Mouse (Mus musculus): Measurements from ENCODE around the gene Cox20. TPM values are rescaled to one million over a fixed set of nuclear protein-coding genes. Genes with fewer than 3 reads are reported as not detected.
"Not testable (repeated sequence)": the region's sequence is repeated elsewhere in the genome, so short reads cannot be mapped to it uniquely, and the experiment has no call there.

Cox20 gene
- polyA plus RNA-seq, 1 experiment = 73.7 TPM

DNA sequence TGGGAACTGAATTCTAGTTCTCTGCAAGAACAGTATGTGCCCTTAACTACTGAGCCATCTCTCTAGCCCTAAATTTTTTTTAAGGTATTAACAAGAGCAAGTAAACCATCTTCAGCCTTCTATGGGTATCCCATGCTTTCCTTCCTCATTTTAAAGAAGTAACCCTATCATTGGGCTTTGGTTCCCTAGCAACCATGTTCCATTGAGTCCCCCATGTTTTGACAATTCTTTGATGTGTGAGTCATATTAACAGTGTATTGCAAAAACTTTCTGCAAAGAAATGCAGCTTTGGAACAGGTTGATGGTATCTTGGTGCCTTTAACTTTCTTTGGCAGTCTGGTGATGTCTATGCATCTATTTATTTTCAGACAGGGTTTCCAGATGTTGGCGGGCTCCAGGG, 24.9 kb upstream of the Cox20 start:
- no peaks in the 10 kb centered on the region for H3K4me1 ChIP-seq (ENCODE audit: control insufficient read depth, insufficient read depth, low read length)
- no peak overlapping the region for H3K4me3 ChIP-seq (ENCODE audit: insufficient read depth, low read length)
- H3K27ac ChIP-seq (ENCODE audit: insufficient read depth, low read depth, low read length) = no peak overlapping the region
- TF ChIP-seq CTCF (IDR thresholded peaks at IDR 0.05; ENCODE audit: low read depth, low read length) (no peak), POLR2A (IDR thresholded peaks at IDR 0.05; ENCODE audit: borderline replicate concordance, low read depth, low read length) (no peak)

DNA sequence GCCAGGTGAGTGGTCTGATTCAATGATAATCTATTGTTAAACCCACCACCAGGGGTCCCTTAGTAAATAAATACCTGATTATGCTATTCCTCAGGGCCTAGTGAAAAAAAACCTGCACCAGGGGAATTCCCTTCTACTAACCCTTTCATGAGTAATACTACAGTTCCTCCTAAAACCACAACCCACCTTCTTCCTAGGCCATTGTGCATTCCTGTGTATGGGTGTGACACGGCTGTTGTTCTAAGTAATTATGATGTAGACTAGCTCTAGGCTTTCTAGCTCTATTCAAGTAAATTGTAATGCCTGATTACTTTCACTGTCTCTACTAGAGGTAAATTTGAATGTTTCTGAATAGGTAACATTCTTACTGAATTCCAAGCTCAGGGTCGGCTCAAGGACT, 17.7 kb upstream of the Cox20 start:
- H3K4me3 ChIP-seq (ENCODE audit: insufficient read depth, low read length); H3K4me1 ChIP-seq (ENCODE audit: control insufficient read depth, insufficient read depth, low read length); H3K27ac ChIP-seq (ENCODE audit: insufficient read depth, low read depth, low read length): not testable (repeated sequence)

DNA sequence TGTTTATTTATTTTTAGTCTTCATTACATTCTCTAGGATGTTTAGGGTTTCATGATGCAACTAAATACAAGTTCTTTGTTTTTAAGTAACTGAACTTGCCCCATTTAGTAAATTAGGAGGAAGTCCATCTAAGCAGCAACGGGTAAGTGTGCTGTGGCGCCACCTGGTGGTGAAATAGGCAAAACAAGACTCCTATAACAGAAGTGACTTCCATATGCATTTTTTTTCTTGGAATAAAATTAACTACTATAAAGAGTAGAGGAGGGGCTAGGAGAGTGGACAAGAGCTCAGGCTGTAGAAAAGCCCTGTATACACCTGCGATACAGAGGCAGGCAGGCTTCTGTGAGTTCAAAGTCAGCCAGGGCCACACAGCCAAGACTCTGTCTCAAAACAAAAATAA, 15.5 kb upstream of the Cox20 start:
- TF ChIP-seq POLR2A (IDR thresholded peaks at IDR 0.05; ENCODE audit: borderline replicate concordance, low read depth, low read length) (no peak), CTCF (IDR thresholded peaks at IDR 0.05; ENCODE audit: low read depth, low read length) (no peak)
- Histone ChIP-seq H3K27ac (ENCODE audit: insufficient read depth, low read depth, low read length) (no peak overlapping the region), H3K4me3 (ENCODE audit: insufficient read depth, low read length) (no peak overlapping the region), H3K4me1 (ENCODE audit: control insufficient read depth, insufficient read depth, low read length) (no peaks in the 10 kb centered on the region)

DNA sequence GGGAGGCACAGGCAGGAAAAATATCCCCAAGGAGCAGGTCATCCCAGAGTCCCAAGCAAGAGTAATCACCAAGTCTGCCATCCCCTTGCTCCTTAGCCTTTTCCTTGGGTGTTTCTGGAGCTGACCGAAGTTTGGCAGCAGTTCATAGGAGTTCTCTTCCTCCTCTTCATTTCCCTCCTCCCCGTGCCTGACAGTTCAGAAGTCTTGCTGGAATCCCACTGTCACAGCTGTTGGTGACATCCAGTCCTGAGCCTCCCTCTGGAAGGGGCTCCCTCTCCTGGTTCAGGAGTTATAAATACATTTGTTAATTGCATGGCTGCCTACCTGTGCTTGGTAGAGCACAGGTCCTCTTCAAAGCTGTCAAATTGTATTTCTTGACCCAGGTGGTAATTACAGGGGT, 9.4 kb upstream of the Cox20 start:
- H3K4me1 ChIP-seq (ENCODE audit: control insufficient read depth, insufficient read depth, low read length) = no peaks in the 10 kb centered on the region
- no peak overlapping the region for H3K27ac ChIP-seq (ENCODE audit: insufficient read depth, low read depth, low read length)
- TF ChIP-seq CTCF (IDR thresholded peaks at IDR 0.05; ENCODE audit: low read depth, low read length) = no peak
- TF ChIP-seq POLR2A (IDR thresholded peaks at IDR 0.05; ENCODE audit: borderline replicate concordance, low read depth, low read length) = no peak
- no peak overlapping the region for H3K4me3 ChIP-seq (ENCODE audit: insufficient read depth, low read length)

DNA sequence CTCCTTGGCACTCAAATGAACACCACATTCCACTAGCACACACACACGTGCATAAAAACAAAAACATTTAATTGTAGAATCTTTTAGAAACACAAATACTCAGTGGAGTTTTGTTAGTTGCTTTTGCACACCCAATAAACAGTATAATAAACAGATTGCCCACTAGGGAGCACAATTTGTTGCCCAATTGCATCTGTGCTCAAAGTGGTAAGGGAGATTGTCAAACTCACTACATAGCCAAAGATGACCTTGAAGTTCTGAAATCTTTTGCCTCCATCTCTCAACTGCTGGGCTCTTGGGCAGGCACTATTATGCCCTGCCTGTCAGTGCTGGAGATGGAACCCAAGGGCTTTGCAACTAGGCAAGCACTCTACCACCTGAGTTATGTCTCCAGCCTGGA, 8.8 kb upstream of the Cox20 start:
- Histone ChIP-seq H3K4me1 (ENCODE audit: control insufficient read depth, insufficient read depth, low read length) (no peaks in the 10 kb centered on the region), H3K27ac (ENCODE audit: insufficient read depth, low read depth, low read length) (no peak overlapping the region), H3K4me3 (ENCODE audit: insufficient read depth, low read length) (no peak overlapping the region)
- TF ChIP-seq CTCF (IDR thresholded peaks at IDR 0.05; ENCODE audit: low read depth, low read length) (no peak), POLR2A (IDR thresholded peaks at IDR 0.05; ENCODE audit: borderline replicate concordance, low read depth, low read length) (no peak)

DNA sequence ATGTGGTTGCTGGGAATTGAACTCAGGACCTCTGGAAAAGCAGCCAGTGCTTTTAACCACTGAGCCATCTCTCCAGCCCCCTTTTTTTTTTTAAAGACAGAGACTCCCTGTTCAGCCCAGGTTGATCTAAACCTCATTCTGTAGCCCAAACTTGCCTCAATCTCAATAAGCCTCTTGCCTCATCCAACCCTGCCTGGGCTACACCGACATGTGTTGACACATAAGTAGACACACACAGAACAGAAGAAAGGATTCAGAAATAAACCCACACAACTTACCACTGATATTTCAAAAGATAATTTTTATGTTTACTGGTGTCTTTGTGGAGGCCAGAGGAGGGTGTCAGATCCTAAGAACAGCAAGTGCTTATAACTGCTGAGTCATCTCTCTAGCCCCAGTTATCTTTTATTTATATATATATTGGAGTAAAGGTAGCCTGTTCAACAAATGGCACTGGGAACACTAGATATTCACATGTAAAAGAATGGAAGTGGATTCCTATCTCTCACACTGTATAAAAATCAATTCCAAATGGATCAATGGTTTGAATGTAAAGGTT, 5.8 kb upstream of the Cox20 start:
- TF ChIP-seq CTCF (IDR thresholded peaks at IDR 0.05; ENCODE audit: low read depth, low read length) (no peak), POLR2A (IDR thresholded peaks at IDR 0.05; ENCODE audit: borderline replicate concordance, low read depth, low read length) (no peak)
- Histone ChIP-seq H3K27ac (ENCODE audit: insufficient read depth, low read depth, low read length) (no peak overlapping the region), H3K4me1 (ENCODE audit: control insufficient read depth, insufficient read depth, low read length) (peaks cover 6% of the 10 kb centered on the region), H3K4me3 (ENCODE audit: insufficient read depth, low read length) (no peak overlapping the region)

DNA sequence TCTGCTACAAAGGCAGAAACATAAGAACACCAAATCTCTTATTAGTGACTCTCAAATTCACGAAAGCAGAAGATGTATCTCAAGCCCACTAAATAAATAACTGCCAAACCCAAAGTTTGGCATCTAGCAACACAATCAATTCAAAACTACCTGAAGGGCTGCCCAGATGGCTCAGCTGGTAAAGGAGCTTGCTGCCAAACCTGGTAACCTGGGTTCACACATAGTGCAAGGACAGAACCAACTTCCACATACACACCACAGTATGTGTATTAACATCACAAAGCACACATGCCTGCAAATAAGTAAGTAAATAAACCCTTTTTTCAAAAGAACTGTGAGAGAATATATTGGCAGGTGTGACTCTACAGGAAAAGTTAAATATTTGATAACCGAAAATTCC, 4.7 kb upstream of the Cox20 start:
- TF ChIP-seq CTCF (IDR thresholded peaks at IDR 0.05; ENCODE audit: low read depth, low read length) = no peak
- no peak for TF ChIP-seq POLR2A (IDR thresholded peaks at IDR 0.05; ENCODE audit: borderline replicate concordance, low read depth, low read length)
- Histone ChIP-seq H3K4me3 (ENCODE audit: insufficient read depth, low read length) (no peak overlapping the region), H3K27ac (ENCODE audit: insufficient read depth, low read depth, low read length) (no peak overlapping the region), H3K4me1 (ENCODE audit: control insufficient read depth, insufficient read depth, low read length) (peaks cover 6% of the 10 kb centered on the region)

DNA sequence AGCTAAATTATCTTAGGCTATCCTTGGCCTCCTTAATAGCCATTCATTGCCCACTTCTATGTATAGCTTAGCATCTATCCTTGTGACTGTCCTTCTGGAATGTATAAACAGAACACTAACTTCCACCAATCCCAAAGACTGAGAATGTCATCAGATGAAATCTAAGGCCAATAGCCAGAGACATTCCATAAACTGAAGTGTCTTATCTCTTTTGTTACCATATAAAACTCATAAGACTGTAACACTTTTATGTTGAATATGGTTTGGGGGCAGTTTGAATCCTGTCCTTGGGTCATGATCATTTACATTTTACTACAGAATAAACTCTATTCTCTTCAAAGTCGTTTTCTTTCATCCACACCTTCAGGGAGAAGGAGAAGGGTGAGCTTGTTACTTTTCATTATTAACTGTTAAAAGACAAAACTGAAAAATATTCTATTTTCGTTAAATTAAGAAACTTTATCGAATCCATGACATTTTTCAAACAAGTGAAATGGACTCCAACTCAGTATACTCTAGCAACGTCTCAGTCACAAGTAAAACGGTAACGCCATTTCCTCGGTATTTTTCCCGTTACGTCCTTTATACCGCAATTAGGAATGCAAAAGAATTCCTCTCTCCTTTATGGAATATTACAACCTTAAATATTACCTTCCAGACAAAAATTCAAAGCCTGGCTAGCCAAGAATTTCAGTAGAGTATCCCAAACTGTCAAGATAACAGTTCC, 1.5 kb upstream of the Cox20 start:
- peak overlapping the region; percentile 99 for H3K27ac ChIP-seq (ENCODE audit: insufficient read depth, low read depth, low read length)
- H3K4me1 ChIP-seq (ENCODE audit: control insufficient read depth, insufficient read depth, low read length) = peaks cover 6% of the 10 kb centered on the region
- H3K4me3 ChIP-seq (ENCODE audit: insufficient read depth, low read length) = peak overlapping the region; percentile 41; the same call in 1 of the 2 replicates
- TF ChIP-seq POLR2A (IDR thresholded peaks at IDR 0.05; ENCODE audit: borderline replicate concordance, low read depth, low read length) (no peak), CTCF (IDR thresholded peaks at IDR 0.05; ENCODE audit: low read depth, low read length) (no peak)

DNA sequence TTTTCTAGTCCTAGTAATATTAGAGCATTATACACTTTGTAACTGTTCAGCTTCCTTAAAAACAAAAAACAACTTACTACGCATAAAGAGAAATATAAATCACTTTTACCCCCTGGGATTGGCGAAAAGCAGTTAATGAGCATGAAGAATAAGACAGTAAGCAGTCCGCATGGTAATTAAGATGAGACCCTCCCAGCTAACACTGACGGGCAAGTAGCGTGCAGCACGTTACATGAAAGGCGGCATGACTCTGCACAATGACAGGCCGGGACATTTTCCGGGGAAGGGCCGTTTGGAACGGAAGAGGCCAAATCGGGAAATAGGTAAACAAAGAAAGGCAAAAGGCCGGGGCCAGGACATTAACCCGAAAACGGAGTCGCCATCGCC, 935 bp upstream of the Cox20 start:
- Histone ChIP-seq H3K4me3 (ENCODE audit: insufficient read depth, low read length) (peak overlapping the region; percentile 84), H3K27ac (ENCODE audit: insufficient read depth, low read depth, low read length) (peak overlapping the region; percentile 99), H3K4me1 (ENCODE audit: control insufficient read depth, insufficient read depth, low read length) (peaks cover 6% of the 10 kb centered on the region)
- TF ChIP-seq CTCF (IDR thresholded peaks at IDR 0.05; ENCODE audit: low read depth, low read length) = no peak
- TF ChIP-seq POLR2A (IDR thresholded peaks at IDR 0.05; ENCODE audit: borderline replicate concordance, low read depth, low read length) = no peak

DNA sequence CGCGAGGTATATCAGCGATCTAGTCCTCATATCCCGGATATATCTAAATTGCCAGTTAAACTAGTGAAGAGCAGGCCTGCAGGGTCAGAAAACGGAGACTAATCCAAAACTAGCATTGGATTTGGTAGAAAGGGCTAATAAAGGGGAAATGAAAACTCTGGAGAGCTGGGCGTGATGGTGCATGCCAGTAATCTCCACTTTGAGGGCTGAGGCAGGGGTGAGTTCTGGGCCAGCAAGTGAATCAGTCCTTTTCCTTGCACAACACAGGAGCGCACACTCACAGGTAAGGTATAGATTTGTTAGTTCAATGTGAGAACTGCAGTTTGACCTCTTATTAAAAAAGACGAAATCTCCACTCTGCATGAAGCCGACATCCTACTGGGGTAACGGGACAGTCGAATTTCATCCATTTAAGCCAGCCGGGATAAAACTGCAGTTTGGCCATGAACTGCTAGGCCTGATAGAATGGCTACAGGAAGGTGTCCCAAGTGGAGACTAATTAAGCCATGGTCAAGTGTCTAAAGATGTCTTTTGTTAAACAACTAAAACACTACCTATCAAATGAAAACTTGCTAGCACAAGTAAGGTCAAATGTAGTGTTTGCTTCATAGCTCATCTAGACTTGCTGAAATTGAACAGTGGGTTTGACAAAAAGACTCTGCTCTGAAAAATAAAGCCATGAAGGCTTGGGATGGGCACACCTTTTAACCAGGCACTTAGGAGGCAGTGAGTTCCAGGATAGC, 536 bp downstream of the Cox20 start:
- H3K4me3 ChIP-seq (ENCODE audit: insufficient read depth, low read length) = peak overlapping the region; percentile 84
- peaks cover 6% of the 10 kb centered on the region for H3K4me1 ChIP-seq (ENCODE audit: control insufficient read depth, insufficient read depth, low read length)
- TF ChIP-seq POLR2A (IDR thresholded peaks at IDR 0.05; ENCODE audit: borderline replicate concordance, low read depth, low read length) = no peak
- TF ChIP-seq CTCF (IDR thresholded peaks at IDR 0.05; ENCODE audit: low read depth, low read length) = no peak
- H3K27ac ChIP-seq (ENCODE audit: insufficient read depth, low read depth, low read length) = peak overlapping the region; percentile 99
